Mouse (Mus musculus): ENCODE results near the gene Igfbp7. TPM values are rescaled to one million over a fixed set of nuclear protein-coding genes. Genes with fewer than 3 reads are reported as not detected.

The Igfbp7 gene
- polyA plus RNA-seq (2012), result 0.20 and 0.21 TPM in 2 replicates

DNA sequence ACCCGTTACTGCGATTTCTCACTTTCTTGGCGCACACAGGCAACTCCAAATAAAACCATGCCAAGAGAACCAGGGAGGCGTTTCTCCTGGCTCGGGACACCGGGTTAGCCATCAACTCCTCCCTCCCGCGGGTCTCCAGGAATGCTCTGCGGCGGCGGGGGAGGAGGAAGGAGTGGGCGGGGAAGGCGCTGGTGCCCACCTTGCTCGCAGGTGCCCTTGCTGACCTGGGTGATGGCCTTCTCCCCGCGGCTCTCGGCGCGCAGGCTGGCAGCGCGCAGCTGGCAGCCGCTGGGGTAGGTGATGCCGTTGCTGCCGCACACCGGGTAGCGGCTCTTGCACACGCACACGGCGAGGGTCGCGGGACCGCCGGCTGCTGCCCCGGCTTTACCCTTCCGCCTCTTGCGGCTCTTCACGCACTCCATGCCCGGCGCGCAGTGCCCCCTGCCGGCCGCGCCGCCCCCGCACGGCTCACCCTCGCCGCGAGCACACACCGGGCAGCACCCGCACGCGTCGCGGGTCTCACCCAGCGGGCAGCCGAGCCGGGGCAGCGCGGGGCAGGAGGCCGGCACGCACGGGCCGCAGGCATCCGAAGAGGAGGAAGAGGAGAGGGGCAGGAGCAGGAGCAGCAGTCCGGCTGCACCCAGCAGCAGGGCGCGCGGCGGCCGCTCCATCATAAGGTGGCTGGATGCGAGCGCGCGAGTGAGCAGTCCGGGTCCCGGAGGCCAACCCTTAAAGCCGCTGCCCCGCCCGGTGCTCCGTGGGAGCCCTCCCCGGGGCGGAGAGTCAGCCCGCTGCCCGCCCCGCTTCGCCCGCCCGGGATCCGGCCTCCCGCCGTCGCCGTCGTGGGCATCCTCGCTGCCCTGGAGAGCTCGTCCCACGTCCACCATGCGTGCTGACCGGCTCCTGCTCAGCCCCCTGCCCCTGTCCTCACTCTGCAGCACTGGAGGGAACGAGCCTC is at the start of gene Igfbp7:
Gene Igfbp7 (minus strand): TSS at position 701 of the 958 bp plus-strand sequence.
- H3K27me3 ChIP-seq (ENCODE audit: control insufficient read depth), result peaks cover 37% of the 10 kb centered on the region
- peaks cover 3% of the 10 kb centered on the region for H3K4me1 ChIP-seq (ENCODE audit: control insufficient read depth)
- TF ChIP-seq TAL1 (IDR thresholded peaks at IDR 0.05; ENCODE audit: low read length), result no peak
- TF ChIP-seq GATA1 (IDR thresholded peaks at IDR 0.05; ENCODE audit: low read length), result no peak
- no peaks in the 10 kb centered on the region for H3K36me3 ChIP-seq (ENCODE audit: control insufficient read depth)
- peak within 1 kb of the TSS; percentile 38 for H3K4me3 ChIP-seq (replicated peaks)
- H3K9me3 ChIP-seq (ENCODE audit: control insufficient read depth, low read length), result peaks cover 11% of the 10 kb centered on the region

DNA sequence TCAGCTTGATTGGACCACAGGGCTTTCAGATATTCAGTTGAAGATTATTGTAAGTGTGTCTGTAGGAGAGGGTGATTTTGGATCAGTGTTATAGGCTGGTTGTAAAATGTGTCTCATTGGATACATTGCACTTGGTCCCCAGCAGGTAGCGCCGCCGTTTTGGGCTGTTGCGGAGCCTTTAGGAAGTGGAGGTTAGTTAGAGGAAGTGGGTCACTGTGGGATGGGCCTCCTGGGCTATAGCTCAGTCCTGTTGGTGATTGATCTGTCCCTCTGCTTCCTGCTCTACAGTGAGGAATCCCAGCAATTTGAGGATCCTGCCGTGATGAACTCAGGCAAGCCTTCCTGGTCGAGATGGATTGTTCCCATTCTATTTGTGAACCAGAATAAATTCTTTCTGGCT is 44.3 kb upstream of the Igfbp7 start:
- H3K9me3 ChIP-seq (ENCODE audit: control insufficient read depth, low read length), result no peaks in the 10 kb centered on the region
- TF ChIP-seq TAL1 (IDR thresholded peaks at IDR 0.05; ENCODE audit: low read length), result no peak
- no peak for TF ChIP-seq GATA1 (IDR thresholded peaks at IDR 0.05; ENCODE audit: low read length)
- no peaks in the 10 kb centered on the region for H3K27me3 ChIP-seq (ENCODE audit: control insufficient read depth)
- no peaks in the 10 kb centered on the region for H3K4me1 ChIP-seq (ENCODE audit: control insufficient read depth)
- no peaks in the 10 kb centered on the region for H3K36me3 ChIP-seq (ENCODE audit: control insufficient read depth)
- no peak overlapping the region for H3K4me3 ChIP-seq (replicated peaks)

DNA sequence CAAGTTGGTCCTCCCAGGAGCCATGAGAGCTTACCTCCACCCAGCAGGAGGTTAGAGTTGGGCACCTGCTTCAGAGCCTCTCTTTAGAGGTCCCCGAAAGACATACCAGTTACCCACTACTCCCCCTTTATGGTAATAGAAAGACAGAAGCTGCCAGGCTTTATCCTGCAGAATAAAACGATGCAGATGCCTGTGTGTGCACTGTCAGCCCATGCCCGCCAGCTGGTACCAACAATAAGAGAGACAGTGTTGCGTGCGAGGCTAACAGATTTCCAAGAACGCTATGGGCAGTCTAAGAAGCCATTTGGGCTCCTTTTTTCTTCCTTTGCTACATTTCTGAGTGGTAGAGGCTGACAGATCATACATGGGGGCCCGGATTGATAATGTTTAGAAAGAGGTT is 41.7 kb upstream of the Igfbp7 start:
- H3K36me3 ChIP-seq (ENCODE audit: control insufficient read depth), result no peaks in the 10 kb centered on the region

DNA sequence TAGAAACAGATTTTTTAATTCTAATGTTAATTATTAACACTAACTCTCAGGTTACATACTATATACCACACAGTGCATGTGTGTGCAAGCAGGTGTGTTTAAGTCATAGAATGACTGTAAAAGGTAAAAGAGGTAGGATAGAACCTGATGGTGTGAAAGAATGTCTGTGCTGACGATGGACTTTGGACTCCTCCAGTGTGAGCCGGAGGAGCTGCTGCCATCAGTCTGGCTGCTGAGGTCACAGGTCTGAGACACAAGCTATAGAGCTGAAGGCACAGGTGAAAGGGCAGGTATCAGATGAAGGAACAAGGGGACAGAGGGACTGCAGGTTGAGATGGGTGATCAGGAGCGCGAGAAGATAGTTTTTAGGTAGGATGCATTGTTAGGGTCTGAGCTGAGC is 37.6 kb upstream of the Igfbp7 start:
- H3K9me3 ChIP-seq (ENCODE audit: control insufficient read depth, low read length), result no peaks in the 10 kb centered on the region
- no peak for TF ChIP-seq TAL1 (IDR thresholded peaks at IDR 0.05; ENCODE audit: low read length)
- no peak for TF ChIP-seq GATA1 (IDR thresholded peaks at IDR 0.05; ENCODE audit: low read length)
- H3K4me3 ChIP-seq (replicated peaks), result no peak overlapping the region
- H3K27me3 ChIP-seq (ENCODE audit: control insufficient read depth), result no peaks in the 10 kb centered on the region
- no peaks in the 10 kb centered on the region for H3K4me1 ChIP-seq (ENCODE audit: control insufficient read depth)
- H3K36me3 ChIP-seq (ENCODE audit: control insufficient read depth), result no peaks in the 10 kb centered on the region

More for the DNA sequence above, 41.7 kb upstream of the Igfbp7 start:
- H3K27me3 ChIP-seq (ENCODE audit: control insufficient read depth), result no peaks in the 10 kb centered on the region
- no peaks in the 10 kb centered on the region for H3K4me1 ChIP-seq (ENCODE audit: control insufficient read depth)
- TF ChIP-seq GATA1 (IDR thresholded peaks at IDR 0.05; ENCODE audit: low read length) (no peak), TAL1 (IDR thresholded peaks at IDR 0.05; ENCODE audit: low read length) (no peak)
- no peak overlapping the region for H3K4me3 ChIP-seq (replicated peaks)
- H3K9me3 ChIP-seq (ENCODE audit: control insufficient read depth, low read length), result no peaks in the 10 kb centered on the region

DNA sequence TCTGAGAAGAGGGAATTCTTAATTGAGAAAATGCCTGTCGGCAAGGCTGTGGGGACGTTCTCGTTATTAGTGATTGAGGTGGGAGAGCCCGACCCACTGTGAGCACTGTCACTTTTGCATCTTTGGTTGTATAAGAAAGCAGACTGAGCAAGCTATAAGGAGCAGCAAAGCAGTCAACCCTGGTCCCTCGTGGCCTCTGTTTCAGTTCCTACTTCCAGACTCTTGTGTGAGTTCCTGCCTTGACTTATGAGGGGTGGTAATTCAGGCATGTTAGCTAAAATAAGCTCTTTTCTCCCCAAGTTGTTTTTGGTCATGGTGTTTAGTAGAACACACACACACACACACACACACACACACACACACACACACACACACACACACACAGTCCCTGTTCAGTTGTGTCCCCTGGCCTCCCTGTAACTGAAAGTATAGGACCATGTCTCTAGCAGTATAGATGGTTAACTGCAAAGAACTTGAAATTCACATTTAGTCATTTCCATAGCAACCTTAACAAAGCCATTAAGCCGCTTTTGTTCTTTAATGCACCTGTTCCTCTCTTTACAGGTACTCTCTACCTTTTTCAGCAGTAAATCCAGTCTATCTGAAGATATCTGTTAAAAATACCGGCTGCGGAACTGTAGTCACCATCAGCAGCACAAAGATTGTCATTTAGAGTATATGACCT is 36.2 kb upstream of the Igfbp7 start:
- Histone ChIP-seq H3K27me3 (ENCODE audit: control insufficient read depth) (no peaks in the 10 kb centered on the region), H3K4me1 (ENCODE audit: control insufficient read depth) (no peaks in the 10 kb centered on the region), H3K4me3 (replicated peaks) (no peak overlapping the region), H3K9me3 (ENCODE audit: control insufficient read depth, low read length) (no peaks in the 10 kb centered on the region), H3K36me3 (ENCODE audit: control insufficient read depth) (no peaks in the 10 kb centered on the region)
- TF ChIP-seq GATA1 (IDR thresholded peaks at IDR 0.05; ENCODE audit: low read length) (no peak), TAL1 (IDR thresholded peaks at IDR 0.05; ENCODE audit: low read length) (no peak)

DNA sequence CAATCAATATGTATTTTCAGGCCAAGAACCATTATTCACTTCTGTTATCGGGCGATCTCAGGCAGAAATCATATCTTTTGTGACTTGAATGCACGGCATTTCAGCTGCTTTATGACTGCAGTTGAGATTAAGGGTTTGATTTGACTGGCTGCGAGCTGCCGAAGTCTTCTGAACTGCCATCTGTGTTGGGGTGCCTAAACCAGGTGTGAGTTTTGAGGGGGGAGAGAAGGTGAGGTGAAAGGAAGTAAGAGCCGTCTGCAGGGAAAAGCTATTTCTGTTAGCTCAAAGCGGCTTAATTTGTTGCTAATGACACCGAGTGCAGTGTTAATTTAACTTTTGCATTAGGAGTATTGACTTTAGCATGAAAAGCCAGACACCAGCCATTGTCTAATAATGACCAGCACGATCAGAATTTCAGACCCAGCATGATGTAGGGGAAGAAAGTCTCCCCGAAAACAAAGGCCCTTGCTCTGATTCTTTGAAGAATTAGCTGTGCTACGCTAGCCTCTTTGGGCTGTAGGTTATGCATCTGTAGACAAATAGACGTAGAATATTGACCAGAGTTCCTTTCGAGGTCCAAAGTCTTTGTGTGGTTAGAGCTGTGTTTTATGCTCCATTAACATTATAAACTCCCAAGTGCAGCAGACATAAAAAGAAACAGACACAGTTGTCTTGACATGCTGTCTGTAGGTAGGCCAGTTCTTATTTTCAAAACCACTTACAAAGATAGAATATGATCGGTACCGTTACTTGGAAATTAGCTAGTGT is 35.2 kb upstream of the Igfbp7 start:
- Histone ChIP-seq H3K9me3 (ENCODE audit: control insufficient read depth, low read length) (no peaks in the 10 kb centered on the region), H3K36me3 (ENCODE audit: control insufficient read depth) (no peaks in the 10 kb centered on the region), H3K27me3 (ENCODE audit: control insufficient read depth) (no peaks in the 10 kb centered on the region), H3K4me1 (ENCODE audit: control insufficient read depth) (no peaks in the 10 kb centered on the region), H3K4me3 (replicated peaks) (no peak overlapping the region)
- TF ChIP-seq GATA1 (IDR thresholded peaks at IDR 0.05; ENCODE audit: low read length) (no peak), TAL1 (IDR thresholded peaks at IDR 0.05; ENCODE audit: low read length) (no peak)

DNA sequence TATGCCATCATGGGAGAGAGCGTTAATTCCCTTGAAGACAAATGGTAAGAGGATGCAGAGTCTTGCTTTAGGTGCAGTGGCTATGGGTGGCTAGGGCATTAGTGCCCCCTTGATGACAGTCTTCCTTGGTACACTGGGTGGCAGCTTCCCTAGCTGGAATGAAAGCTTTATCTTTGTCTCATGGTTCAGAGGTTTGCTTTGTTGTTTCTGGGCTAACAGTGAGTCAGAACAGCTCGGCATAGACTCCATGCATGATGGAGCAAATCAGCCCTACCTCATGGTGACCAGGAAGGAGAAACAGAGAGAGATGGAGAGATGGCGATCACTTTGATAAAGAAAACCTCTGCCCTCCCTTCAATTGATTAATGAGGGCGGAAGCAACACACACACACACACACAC is 28.5 kb upstream of the Igfbp7 start:
- no peaks in the 10 kb centered on the region for H3K4me1 ChIP-seq (ENCODE audit: control insufficient read depth)
- no peaks in the 10 kb centered on the region for H3K27me3 ChIP-seq (ENCODE audit: control insufficient read depth)
- H3K4me3 ChIP-seq (replicated peaks), result no peak overlapping the region
- H3K9me3 ChIP-seq (ENCODE audit: control insufficient read depth, low read length), result no peaks in the 10 kb centered on the region
- TF ChIP-seq TAL1 (IDR thresholded peaks at IDR 0.05; ENCODE audit: low read length), result no peak
- TF ChIP-seq GATA1 (IDR thresholded peaks at IDR 0.05; ENCODE audit: low read length), result no peak
- H3K36me3 ChIP-seq (ENCODE audit: control insufficient read depth), result no peaks in the 10 kb centered on the region

DNA sequence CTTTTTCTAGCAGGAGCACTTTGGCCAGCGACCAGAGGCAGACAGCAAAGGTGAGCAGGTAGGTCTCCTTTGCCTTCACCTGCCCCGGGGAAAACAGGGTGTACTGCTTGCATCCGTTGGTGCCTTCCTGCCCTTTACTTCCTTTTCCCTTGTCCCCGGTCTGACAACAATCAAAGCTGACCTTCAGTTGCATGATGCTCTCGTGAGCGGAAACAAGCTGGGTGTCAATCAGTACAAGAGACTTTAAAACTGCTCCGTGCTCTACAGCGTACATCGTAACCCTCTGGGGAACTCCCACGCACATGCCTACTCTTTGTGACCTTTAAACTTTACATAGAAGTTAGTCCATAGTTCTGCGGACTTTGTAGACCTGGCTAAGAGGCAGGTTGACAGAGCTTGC is 26.2 kb upstream of the Igfbp7 start:
- no peaks in the 10 kb centered on the region for H3K27me3 ChIP-seq (ENCODE audit: control insufficient read depth)
- H3K36me3 ChIP-seq (ENCODE audit: control insufficient read depth), result no peaks in the 10 kb centered on the region
- TF ChIP-seq TAL1 (IDR thresholded peaks at IDR 0.05; ENCODE audit: low read length) (no peak), GATA1 (IDR thresholded peaks at IDR 0.05; ENCODE audit: low read length) (no peak)

More for the DNA sequence above, 26.2 kb upstream of the Igfbp7 start:
- no peaks in the 10 kb centered on the region for H3K9me3 ChIP-seq (ENCODE audit: control insufficient read depth, low read length)
- H3K4me3 ChIP-seq (replicated peaks), result no peak overlapping the region
- H3K4me1 ChIP-seq (ENCODE audit: control insufficient read depth), result no peaks in the 10 kb centered on the region
